Mouse (Mus musculus): Measurements from ENCODE around the gene Rtl8a.
"Not testable (repeated sequence)": the region's sequence is repeated elsewhere in the genome, so short reads cannot be mapped to it uniquely, and the experiment has no call there.

Gene Rtl8a

DNA sequence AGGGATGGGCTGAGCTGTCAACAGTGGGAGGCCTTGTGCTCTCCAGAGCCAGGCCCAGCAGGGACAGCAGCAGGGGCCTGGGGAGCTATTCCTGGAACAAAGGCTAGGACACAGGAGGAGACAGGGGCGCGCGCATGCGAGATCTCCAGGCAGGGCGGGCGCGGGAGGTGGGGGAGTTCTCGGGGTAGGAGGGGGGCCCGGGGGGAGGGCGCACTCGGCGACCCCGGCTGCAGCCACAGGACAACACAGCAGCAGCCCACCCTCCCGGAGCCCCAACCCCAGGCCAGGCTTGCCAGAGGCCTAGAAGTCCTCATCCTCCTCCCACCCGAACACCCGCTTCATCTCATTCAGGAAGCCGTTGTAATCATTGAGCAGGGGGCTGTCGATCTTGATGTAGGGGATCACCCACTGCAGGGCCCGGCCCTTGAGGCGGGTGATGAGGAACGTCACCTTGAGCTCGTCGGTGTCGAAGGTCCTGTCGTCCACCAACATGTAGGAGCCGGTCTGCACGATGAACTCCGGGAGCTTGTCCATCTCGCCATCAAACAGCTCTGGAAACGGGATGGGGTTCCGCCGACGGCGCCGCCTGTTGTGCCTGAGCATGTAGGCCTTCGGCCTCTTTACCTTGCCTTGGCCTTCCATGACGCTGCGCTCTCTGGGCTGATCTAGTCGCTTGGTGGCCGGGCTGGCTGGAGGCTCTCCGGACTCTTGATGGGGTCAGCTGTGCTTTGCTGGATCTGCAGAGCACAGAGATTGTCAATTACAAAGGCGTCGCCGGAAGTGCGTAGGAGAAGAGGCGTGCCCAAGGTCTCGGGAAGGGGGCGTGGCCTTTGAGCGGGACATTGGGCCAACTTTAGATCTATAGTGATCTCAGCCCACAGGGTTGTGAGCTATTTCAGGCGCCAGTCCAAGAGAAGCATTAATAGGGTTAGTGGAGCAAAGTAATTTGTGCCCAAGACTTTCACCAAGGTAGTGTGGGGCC is at the start of gene Rtl8a:
Rtl8a (minus strand) TSS at position 703 of the 982 bp plus-strand sequence.
- peak; percentile 44 to 52 for DNase-seq (ENCODE audit: low spot score in 2 of 2)

DNA sequence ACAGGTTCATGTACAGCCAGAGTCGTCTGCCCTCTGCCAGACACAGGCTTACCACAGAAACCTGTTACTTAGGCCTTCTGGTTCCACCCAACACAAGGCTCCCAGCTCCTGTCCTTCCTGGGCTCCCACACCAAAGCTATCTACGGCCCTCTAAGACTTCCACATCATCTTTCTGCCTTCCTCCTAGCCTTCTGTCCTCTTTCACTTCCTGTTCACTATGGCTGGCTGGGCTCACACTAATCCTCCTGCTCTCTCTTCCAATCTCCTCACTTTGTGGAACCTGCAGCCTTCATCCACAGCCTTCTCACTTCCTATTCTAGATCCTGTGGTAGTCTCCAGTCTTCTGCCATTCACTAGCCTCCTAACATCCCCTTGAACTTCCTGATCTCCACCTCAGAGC is 49.7 kb upstream of the Rtl8a start:
- no peak for DNase-seq (ENCODE audit: low spot score in 2 of 2)

DNA sequence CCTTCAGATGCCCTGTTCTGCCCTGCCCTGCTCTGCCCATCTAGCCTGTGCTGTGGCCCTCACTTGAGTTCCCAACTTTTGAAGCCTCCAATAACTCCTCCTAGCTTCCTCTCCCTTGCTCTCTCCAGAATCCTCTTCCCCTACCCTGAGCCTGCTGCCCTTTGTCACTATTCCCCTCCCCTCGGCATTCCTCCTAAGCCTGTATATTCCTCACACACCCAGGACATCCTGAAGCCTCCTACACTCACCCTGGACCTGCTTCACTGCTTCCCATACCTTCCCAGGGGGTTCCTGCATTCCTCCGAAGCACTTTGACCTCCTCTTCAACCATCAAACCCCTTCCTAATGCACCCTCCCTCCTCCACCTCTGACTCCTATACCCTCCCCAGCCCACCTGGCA is 48.6 kb upstream of the Rtl8a start:
- no peak for DNase-seq (ENCODE audit: low spot score in 2 of 2)

DNA sequence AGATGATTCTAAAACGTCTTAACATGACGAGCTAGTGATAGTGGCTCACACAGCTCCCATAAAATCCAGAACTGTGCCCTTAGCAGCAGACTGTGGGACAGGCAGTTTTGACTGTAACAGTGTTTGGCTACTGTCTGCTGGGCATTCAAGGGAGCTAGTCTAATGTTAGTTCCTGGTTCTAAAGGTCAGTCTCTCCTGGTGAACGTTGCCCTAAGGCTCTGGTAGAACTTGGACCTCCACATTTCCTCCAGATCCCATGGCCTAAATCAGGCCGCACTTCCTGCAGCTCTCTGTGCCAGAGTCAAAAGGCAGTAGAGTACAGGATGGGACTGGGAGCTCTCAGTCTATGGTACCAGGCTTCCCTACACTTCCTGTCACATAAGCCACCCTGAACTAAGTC is 41.2 kb upstream of the Rtl8a start:
- not testable (repeated sequence) for DNase-seq (ENCODE audit: low spot score in 2 of 2)

DNA sequence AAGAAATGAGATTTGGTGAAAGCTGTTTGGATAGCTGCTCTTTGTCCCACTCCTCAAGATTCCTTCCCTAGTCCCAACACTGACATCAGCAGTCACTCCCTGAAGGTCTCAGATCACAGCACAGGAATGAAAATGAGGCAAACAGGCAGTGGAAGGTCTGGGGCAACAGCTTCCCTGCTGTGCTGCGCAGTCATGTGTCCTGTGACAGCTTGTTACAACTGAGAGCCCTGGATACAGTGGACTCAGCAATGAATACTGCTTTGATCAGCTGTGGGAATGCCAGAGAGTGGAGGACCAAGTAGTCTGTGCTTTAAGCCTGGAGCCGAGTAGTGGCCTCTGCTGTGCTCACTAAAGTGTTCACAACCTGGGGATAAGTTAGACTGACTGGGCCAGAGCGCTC is 39.2 kb upstream of the Rtl8a start:
- DNase-seq (ENCODE audit: low spot score in 2 of 2): not testable (repeated sequence)

DNA sequence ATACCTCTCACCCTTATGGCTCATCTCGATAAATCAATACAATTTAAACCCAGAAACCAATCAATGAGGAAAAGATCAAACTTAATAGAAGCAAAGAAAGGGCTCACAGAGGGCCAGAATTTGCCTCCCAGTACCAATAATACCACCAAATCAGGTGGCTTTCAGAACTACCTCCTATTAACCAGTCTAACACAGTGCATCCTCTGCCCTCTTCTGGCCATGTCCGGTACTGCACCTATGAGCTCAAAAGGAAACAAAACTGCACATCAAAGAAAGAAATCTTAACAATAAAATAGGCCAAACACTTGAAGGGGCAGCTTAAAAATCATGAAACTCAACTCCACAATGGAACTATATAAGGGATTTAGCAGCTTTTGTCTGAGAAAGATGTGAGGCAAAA is 33.5 kb upstream of the Rtl8a start:
- DNase-seq (ENCODE audit: low spot score in 2 of 2): peak; percentile 63 to 82

DNA sequence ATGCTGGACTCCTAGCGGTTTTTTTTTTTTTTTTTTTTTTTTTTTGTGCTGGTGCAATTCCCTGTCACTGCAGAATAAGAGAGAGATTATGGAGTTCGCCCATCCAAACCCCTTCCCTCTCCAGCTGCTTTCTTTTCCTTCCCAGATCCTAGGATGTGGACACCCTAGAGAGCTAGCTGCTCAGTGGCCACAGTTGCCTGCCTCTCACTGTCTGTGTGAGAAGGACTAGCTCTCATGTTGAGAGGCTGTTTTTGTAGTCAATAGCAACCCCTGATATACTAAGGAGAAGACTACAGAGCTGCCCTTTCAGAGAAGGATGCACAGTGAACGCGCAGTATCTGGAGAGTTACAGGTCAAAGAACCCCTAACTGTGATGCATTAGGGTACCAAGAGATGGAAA is 27.2 kb upstream of the Rtl8a start:
- DNase-seq (ENCODE audit: low spot score in 2 of 2): not testable (repeated sequence)

DNA sequence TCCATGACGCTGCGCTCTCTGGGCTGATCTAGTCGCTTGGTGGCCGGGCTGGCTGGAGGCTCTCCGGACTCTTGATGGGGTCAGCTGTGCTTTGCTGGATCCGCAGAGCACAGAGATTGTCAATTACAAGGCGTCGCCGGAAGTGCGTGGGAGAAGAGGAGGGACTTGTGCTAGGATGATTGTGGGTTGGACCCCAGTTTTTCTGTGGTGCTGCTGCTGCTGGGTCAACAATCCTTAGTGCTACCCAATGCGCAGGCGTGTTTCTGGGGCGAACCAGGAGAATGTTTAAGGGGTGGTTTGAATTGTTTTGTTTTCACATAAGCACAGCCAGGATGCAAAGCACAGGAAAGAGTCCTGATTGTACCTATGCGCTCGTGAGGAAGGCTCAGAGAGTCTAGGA is 26.8 kb upstream of the Rtl8a start, which contains the start of gene Rtl8b:
Rtl8b (minus strand) TSS at position 115 of the 400 bp plus-strand sequence.
- DNase-seq (ENCODE audit: low spot score in 2 of 2): peak; percentile 49 to 63

DNA sequence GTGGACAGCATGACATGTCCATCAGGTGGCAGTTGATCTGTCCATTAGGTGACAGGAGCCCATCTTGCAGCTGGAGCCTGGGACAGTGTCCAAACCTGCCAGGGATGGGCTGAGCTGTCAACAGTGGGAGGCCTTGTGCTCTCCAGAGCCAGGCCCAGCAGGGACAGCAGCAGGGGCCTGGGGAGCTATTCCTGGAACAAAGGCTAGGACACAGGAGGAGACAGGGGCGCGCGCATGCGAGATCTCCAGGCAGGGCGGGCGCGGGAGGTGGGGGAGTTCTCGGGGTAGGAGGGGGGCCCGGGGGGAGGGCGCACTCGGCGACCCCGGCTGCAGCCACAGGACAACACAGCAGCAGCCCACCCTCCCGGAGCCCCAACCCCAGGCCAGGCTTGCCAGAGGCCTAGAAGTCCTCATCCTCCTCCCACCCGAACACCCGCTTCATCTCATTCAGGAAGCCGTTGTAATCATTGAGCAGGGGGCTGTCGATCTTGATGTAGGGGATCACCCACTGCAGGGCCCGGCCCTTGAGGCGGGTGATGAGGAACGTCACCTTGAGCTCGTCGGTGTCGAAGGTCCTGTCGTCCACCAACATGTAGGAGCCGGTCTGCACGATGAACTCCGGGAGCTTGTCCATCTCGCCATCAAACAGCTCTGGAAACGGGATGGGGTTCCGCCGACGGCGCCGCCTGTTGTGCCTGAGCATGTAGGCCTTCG is 26.2 kb upstream of the Rtl8a start:
- not testable (repeated sequence) for DNase-seq (ENCODE audit: low spot score in 2 of 2)

DNA sequence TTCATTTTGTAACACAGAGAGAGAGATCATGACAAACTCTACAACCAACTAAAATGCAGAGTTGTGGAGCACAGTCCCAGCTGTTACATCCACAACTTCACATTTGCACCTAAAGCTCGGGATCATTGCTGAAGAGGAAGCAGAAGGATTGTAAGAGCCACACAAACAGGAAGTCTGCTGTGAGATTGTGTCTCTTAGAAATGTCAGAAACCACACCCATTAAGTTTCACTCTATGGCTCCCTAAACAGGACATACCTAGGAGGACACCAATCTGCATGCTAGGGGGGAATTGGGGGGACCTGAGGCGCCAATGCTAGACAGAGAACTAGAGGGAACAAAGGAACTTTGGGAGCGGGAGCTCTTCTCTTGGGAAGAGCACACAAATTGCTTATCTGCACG is 9.4 kb upstream of the Rtl8a start:
- not testable (repeated sequence) for DNase-seq (ENCODE audit: low spot score in 2 of 2)

DNA sequence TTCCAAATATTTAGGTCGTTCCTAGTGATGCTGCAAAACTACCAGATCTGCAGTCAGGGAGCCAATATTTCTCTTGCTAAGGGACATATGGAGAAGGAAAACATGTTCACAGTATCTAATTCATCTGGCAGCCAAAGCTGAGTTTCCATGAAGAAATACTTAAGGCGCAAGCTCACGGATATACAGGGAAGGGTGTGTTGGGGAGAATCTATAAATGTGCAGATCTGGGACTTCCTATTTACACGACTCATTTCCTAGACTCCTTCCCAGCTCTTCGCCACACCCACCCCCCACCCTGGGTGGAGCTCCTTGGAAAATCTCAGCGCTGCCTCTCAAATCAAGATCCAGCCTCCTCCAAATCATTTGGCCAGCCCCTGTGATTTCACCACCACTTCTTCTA is 2.4 kb upstream of the Rtl8a start:
- no peak for DNase-seq (ENCODE audit: low spot score in 2 of 2)

DNA sequence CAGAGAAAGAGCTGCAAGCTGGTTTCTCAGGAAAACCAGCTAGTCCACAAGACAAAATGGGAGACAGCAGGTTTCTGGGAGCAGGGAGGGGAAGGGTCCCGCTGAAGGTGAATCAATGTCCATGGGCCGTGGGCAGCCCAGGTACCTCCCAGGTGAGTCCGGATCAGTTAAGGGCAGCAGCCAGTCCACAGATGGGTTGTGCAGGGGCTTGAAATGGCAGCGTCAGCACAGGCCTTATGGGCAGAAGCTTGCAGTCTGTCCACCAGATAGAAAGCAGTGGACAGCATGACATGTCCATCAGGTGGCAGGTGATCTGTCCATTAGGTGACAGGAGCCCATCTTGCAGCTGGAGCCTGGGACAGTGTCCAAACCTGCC is 890 bp downstream of the Rtl8a start:
- not testable (repeated sequence) for DNase-seq (ENCODE audit: low spot score in 2 of 2)

DNA sequence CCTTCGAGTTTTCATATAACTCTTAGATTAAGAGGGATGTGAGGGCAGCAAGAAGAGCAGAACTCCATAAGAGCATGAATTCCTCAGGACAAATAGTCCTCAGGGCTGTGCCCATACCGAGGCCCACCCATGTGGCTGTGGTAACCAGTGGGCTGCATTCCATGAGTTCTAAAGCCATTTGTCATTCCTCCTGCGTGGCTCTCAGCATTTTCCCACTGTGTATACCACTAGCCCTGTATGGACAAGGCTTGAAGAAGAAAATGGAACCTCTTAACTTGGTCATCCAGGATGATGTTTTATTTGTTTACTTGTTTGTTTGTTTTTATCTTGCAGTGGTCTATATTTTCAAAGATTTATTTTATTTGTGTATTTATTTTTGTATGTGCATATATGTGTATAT is 5.4 kb downstream of the Rtl8a start:
- not testable (repeated sequence) for DNase-seq (ENCODE audit: low spot score in 2 of 2)

DNA sequence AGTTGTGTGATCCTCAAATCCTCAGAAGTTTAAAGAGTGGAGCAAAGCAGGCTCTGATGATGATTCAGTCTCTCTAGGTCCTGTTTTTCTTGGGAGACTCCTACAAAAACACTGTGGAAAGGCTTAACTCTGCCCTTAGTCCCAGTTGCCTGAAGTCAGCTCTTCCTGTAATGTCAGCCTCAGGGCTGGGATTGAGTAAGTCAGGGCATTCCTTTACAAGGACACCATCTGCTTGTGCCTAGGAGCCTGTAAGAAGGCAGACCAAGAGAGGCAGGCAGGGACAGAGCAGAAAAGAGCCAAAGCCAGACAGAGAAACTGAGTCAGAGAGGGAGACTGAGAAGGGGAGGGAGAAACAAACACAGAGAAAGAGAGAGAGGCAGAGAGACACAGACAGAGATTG is 32.1 kb downstream of the Rtl8a start:
- DNase-seq (ENCODE audit: low spot score in 2 of 2): not testable (repeated sequence)

DNA sequence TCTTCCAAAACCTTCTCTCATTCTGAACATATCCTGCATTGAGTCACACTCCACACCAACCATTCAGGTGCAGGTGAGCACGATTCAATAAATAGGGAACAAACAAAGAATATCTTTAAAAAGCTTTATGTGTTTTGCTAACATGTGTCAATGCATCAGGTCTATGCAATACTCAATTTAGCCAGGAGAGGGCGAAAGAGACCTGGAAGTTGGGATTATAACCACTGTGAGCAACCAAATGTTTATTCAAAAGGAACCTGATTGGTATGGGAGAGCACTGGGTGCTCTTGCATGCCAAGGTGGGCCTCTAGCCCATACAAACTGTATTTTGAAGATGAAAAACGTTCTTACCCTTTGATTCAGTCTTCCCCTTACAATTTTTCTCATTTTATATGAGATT is 32.9 kb downstream of the Rtl8a start:
- peak; percentile 8 to 69 for DNase-seq (ENCODE audit: low spot score in 2 of 2)

DNA sequence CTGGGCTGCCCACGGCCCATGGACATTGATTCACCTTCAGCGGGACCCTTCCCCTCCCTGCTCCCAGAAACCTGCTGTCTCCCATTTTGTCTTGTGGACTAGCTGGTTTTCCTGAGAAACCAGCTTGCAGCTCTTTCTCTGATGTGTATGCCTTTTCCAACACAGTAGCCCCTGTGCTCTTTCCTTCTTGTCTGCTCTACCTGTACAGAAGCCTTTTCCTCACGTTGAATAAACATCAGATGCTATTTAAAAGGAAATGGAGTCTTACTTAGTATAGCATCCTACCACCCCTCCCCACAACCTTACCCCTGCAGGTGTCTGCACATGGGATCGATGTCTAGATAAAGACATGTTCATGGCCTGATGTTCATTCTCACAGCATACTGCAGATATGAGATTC is 34.6 kb downstream of the Rtl8a start, which contains the start of gene Gm14597:
Gm14597 (minus strand) TSS at position 101 of the 400 bp plus-strand sequence.
- DNase-seq (ENCODE audit: low spot score in 2 of 2): not testable (repeated sequence)

DNA sequence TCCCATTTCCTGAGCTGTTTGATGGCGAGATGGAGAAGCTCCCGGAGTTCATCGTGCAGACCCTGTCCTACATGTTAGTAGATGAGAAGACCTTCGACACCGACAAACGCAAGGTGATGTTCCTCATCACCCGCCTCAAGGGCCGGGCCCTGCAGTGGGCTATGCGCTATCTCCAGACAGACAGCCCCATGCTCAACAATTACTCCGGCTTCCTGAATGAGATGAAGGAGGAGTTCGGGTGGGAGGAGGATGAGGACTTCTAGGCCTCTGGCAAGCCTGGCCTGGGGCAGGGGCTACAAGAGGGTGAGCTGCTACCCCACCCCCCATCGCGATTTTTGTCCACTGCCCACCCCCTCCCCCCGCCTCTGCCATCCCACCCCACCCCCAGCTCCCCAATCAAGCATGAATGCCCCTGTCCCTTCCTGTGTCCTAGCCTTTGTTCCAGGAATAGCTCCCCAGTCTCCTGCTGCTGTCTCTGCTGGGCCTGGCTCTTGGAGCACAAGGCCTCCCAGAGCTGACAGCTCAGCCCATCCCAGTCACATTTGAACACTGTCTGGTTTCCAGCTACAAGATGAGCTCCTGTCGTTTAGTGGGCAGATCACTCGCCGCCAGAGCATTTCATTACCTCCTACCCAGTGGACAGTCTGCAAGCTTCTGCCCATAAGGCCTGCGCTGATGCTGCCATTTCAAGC is 35.2 kb downstream of the Rtl8a start:
- DNase-seq (ENCODE audit: low spot score in 2 of 2): peak; percentile 2 to 6

DNA sequence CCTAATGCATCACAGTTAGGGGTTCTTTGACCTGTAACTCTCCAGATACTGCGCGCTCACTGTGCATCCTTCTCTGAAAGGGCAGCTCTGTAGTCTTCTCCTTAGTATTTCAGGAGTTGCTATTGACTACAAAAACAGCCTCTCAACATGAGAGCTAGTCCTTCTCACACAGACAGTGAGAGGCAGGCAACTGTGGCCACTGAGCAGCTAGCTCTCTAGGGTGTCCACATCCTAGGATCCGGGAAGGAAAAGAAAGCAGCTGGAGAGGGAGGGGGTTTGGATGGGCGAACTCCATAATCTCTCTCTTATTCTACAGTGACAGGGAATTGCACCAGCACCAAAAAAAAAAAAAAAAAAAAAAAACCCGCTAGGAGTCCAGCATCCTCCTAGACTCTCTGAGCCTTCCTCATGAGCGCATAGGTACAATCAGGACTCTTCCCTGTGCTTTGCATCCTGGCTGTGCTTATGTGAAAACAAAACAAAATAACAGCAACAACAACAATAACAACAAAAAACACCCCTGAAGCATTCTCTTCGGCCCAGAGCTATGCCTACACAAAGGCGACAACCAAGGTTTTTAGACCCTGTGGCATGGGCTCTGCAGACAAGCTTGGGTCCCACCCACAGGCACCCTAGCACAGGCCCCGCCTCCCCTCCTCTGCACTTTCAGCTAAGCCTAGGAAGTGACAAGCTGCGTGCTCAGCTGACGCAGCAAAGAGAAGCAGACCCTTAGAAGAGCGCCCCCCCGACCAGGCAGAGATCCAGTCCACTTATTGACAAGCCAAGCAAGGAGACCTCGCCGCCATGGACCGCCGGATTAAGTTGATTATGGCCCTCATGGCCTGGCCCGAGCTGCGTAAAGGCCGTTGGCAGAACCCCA is 36.0 kb downstream of the Rtl8a start, which contains the start of gene Rtl8c:
Rtl8c (plus strand) TSS at position 791 of the 880 bp plus-strand sequence.
- DNase-seq (ENCODE audit: low spot score in 2 of 2): peak; percentile 46 to 59

DNA sequence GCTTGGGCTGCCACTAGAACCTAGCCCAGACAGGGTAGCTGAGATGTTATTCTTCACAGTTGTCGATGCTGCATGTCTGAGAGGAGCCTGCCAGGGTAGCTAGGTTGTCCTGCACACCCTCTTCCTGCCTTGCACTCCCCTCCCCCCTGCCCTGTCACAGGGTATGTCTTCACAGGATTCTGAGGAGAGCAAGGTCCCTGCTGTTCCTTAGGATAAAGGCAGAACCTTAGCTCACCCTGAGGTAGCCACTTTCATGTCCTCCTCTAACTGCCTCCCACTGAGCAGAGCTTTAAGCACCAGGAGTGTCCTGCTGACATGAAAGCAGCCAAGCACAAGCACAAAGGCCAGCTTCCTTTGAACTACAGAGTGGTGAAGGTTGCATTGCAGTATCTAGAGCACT is 37.3 kb downstream of the Rtl8a start:
- not testable (repeated sequence) for DNase-seq (ENCODE audit: low spot score in 2 of 2)

DNA sequence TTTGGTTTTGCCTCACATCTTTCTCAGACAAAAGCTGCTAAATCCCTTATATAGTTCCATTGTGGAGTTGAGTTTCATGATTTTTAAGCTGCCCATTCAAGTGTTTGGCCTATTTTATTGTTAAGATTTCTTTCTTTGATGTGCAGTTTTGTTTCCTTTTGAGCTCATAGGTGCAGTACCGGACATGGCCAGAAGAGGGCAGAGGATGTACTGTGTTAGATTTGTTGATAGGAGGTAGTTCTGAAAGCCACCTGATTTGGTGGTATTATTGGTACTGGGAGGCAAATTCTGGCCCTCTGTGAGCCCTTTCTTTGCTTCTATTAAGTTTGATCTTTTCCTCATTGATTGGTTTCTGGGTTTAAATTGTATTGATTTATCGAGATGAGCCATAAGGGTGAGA is 43.5 kb downstream of the Rtl8a start:
- peak; percentile 47 to 58 for DNase-seq (ENCODE audit: low spot score in 2 of 2)
